Mouse (Mus musculus): Measurements from ENCODE around the gene Hps4.

Gene Hps4

DNA sequence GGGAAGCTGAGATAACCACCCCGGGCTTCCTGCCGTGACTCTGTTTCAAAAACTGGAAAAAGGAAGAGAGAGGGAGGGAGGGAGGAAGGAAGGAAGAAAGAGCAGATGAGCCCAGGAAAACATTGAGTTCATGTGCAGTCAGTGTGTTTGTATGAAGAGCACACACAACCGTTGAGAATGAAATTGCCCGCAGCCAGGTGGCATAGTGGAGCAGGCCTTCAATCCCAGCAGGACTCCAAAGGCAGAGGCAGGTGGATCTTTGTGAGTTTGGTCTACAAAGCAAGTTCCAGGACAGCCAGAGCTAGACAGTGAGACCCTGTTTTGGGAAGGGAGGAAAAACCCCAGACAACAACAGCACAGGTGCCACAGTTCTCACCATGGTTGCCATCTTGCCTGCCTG lies 24.5 kb downstream of the Hps4 start:
- no peak for DNase-seq (ENCODE audit: low spot score in 2 of 2)

DNA sequence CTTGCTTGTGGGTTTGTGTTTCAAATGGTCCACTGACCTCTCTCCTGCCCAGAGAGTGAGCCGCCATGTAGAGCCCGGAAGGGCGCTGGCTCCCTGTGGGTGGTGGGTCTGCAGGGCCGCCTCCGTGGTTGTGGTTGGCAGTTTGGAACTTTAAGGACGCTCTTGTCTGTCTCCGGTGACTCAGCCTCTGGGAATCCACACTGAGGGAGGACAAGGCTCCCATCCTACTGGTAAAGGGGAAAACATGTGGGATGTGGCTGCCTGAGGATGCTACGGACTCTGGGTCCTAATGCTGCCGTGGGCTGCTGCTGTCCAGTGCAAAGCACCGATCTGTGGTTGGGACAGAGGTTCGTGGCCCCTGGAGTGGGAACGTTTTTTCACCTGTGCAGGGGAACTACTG lies 25.0 kb downstream of the Hps4 start:
- no peak for DNase-seq (ENCODE audit: low spot score in 2 of 2)

DNA sequence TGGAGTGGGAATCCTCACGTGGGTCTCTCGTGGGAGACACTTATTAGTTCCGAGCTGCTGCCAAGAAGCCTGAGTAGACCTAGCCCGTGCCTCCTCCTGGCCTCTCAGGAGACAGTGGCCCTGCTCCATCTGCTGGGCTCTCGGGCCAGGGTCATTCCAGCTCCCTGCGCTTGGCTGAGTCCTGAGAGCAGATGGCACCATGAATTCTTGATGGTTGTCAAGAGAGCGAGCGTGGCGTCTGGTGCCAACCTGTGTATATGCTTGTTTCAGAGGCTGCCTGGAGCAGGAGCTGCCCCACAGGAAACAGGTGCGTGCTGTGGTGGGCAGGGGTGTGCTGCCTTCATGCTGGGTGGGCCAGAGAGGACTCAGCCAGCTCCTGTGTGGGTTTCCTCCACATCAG lies 25.8 kb downstream of the Hps4 start:
- DNase-seq (ENCODE audit: low spot score in 2 of 2): no peak

DNA sequence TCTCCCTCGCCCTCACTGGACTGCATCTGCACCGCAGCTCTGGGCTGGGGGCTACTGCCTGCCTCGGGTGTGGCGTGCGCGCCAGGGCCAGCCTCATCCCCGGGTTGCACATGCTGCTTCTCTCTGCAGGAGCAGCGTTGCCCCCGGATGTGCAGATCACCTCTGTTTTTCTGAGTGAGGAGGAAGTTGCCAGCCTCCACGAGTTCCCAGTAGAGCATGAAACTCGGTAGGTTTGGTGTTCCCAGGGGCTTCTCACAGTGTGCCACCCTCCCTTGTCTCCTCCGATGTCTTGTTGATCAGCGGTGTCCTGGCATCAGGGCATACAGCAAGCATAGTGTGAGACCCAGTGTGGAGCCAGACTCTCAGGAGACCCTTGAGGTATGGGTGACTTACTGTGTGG lies 26.4 kb downstream of the Hps4 start:
- peak; percentile 22 to 33 for DNase-seq (ENCODE audit: low spot score in 2 of 2)

DNA sequence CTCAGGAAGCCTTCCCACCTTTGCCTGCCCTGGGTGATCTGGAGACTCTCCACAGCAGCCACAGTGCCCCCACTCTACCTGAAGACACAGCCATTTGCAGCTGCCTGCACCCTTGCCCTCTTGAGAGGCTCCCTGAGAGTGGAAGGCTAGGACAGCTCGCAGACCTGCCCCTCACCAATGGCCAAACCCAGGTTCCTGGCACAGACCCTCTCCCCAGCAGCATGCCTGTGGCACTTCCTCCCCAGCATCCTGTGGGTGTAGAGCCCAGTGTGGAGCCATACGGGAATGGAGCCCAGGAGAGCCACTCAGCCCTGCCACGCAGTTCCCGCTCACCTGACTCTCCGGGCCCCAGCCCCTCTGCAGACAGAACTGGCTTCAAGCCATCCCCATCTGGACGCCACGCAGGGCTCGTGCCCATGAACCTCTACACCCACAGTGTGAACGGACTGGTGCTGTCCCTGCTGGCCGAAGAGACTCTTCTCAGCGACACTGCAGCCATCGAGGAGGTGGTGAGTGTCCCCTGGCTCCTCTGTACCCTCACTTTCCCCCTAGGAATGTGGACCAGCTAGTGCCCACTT lies 27.4 kb downstream of the Hps4 start:
- no peak for DNase-seq (ENCODE audit: low spot score in 2 of 2)

DNA sequence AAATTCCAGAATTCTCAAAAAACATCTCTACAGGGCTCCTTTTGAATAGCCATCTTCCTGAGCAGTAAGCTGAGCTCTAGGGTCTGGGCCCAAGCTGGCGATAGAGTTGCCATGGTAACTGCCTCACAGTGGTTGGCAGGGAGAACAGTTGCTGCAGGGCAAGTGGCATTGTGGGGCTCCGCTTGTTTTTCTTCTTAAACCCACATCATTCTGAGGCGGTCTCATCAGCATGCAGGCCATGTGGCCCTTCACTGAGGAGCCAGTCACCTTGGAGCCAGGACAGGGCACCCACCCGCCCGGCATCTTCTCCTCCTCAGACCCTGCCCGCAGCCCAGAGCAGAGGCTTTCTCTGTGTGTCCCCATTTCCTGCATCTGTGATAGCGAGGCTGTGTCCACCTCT lies 29.1 kb downstream of the Hps4 start:
- DNase-seq (ENCODE audit: low spot score in 2 of 2): no peak

DNA sequence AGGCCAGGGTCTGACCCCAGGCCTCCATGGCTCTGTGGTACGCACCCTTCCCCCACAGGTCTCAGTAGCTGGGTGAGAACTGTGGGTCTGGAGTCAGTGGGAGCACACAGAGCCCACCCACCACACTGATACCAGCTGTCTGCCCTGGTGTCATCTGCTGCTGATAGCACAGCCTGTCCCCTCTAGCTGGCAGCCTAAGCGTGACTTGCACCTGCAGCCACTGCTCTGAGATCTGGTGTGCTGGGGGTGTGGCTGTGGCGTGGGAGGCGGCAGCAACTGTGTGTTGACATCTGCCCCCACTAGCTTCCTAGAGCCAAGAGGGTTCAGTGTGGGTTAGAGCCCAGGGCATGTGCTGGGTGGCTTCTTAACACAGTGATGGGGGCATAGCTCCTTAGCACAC lies 33.2 kb downstream of the Hps4 start:
- no peak for DNase-seq (ENCODE audit: low spot score in 2 of 2)

DNA sequence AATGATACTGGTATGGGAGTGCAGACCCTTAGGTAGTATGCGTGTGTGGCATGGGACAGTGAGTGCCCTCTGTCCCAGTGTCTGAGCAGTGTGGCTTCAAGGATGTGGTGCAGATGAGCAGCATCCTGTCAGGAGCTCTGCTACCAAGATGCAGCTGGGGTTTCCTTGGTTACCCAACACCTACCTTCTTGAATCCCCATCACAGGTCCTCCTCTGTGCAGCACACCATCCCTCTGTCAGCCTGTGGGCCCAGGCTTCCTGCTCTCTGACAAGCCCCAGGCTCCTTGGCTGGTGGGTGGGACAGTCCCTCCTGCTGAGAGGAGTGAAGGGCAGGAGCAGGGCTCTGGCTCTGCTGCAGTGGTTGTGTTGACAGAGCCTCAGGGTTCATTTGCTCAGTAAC lies 34.5 kb downstream of the Hps4 start:
- DNase-seq (ENCODE audit: low spot score in 2 of 2): no peak

DNA sequence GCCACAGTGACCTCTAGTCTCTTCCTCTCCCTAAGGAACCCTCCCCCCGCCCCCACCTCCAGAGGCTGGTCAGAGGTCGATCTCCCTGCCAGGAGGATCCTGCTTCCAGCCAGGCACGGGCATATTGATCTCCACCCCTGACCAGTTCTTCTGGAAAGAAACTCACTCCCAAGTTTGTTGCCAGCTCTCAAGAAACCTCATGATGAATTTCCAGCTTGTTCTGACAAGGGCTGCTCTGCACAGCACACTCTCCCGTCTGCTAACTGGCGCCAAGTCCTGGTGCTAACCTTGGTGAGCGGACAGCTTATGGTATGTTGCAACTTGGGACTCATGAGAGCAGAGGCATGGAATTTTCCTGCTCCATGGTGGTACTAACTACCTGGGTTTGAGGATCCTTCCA lies 35.8 kb downstream of the Hps4 start:
- DNase-seq (ENCODE audit: low spot score in 2 of 2): no peak

DNA sequence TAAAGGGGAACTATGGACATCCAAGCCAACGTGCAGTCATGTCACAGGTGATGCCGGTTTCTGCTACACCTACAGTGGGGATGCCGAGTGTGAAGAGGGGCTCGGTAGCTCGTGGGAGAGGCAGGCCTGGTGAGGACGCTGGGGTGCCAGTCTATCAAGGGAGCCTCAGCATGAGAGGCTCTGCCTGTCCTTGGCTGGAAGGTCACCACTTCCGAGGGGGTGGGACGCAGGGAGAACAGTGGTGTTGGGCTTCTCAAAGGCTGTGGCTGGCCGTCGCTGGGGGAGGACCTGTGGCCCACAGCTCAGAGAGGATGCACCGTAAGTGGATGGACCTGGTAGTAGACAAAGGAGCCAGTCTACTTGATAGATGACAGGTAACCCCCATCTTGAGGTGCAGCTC lies 38.3 kb downstream of the Hps4 start:
- no peak for DNase-seq (ENCODE audit: low spot score in 2 of 2)

DNA sequence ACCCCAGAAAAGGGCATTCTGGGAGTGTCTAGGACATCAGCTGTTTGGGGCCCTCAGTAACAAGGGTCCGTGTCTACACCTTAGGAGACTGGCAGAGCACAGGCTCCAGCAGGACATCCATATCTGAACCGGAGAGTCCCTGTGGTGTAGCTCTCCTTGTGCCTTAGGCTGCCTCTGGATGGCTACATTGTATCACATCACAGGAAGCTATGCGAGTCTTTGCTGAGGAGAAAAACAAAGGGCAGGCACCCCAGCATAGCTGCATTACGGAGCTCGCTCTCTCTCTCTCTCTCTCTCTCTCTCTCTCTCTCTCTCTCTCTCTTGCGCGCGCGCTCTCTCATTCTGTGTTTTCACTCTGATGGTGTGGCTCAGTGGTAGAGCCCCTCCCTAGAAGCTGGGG lies 39.2 kb downstream of the Hps4 start:
- no peak for DNase-seq (ENCODE audit: low spot score in 2 of 2)

DNA sequence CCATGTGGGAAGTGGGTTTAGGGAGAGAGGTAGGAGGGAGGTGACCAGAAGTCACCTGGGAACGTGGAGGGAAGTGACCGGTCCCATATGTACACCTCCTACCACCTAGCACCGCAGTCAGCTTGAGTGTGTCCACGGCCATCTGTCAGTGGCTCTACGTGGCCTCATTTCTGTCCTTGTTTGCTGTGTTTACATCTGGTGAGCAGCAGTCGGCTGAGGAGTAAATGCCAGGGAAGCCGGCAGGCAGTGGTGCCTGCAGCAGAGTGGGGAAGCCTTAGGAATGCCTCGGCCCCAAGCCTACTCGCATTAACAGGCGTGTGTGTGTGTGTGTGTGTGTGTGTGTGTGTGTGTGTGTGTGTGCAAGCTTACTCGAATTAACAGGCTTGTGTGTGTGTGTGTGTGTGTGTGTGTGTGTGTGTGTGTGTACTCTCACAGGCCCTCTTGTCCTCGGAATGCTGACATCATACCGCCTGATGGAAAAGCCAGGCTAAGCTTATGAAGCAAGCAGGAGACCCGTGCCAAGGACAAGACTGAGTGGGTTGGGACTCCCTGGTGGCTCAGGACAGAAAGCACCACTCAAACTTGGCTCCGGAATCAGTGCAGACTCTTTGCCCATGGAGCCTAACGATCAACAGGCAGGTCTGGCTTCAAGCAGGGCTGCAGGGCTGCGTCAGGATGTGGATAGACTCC lies 39.9 kb downstream of the Hps4 start:
- no peak for DNase-seq (ENCODE audit: low spot score in 2 of 2)

DNA sequence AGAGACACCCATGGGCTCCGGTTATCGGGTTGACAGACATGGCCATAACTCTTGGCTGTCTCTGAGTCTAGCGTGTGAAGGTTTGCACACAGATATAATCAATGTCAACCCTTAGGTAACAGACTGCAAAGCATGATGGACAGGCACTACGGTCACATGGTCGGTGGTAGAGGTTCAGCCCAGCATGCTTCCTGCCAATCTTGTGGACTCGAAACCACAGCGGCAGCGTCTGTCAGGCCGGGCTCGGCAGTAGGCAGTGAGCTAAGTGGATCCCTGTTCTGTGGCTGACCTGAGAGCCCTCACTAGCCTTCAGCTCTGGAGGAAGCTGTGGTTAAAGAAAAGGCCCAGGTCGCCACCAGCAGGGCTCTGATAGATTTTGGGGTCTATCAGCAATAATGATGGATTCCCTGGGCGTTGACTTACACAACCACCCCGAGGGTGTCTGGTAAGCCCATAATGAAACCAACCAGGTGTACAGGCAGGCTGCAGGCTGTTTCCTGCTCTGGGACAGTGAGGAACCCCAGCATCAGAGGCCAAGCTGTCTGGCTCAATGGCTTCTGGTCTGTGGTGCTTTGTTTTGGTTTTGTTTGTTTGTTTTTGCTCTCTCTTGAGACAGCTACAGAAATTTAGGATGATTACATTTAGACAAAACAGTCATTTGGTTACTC lies 42.1 kb downstream of the Hps4 start:
- DNase-seq (ENCODE audit: low spot score in 2 of 2): peak; percentile 27 to 41

DNA sequence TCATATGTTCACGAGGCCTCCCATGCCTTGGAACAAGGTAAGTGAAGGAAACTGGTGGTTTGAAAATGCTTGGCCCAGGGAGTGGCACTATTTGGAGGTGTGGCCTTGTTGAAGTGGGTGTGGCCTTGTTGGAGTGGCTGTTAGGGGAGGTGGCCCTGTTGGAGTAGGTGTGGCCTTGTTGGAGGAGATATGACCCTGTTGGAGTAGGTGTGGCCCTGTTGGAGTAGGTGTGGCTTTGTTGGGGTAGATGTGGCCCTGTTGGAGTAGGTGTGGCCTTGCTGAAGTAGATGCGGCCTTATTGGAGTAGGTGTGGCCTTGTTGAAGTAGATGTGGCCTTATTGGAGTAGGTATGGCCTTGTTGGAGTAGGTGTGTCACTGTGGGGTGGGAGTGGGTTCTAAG lies 43.1 kb downstream of the Hps4 start:
- DNase-seq (ENCODE audit: low spot score in 2 of 2): peak in 1 of 2 experiments; percentile 13

DNA sequence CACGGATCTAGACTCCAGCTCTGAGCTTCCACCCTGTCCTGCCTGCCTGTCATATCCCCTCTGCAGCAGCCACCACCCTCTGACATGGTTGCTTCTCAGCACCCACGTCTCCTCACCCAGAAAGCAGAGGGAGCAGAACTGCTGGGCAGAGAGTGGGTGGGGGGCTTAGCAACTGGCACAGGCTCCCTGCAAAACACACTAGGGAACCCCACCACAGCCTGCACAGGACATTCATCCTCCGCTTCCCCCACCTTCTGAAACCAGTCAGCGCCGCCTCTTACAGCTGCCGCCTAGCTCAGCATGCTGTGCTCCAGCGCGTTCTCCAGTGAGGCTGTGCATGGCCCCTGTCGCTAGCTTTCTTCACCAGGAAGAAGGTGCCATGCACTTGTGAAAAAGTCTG lies 46.5 kb downstream of the Hps4 start:
- no peak for DNase-seq (ENCODE audit: low spot score in 2 of 2)

DNA sequence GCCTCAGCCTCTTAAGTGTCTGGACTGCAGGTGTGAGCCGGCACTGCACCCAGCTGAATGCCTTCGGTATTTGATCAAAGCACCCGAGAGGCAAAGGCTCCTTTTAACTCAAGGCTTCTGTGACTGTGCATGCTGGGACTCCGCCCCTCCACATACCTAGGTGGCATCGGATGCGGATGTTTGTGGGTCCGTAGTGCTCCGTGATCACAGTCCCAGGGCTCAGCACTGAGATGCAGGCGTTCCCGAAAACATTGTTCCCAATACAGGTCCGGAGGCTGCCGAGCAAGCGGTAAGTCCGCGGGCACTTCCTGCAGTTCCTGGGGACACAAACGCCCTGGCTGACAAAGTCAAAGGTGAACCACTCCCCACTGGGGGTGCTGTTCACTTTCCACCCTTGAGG lies 48.1 kb downstream of the Hps4 start:
- DNase-seq (ENCODE audit: low spot score in 2 of 2): no peak

DNA sequence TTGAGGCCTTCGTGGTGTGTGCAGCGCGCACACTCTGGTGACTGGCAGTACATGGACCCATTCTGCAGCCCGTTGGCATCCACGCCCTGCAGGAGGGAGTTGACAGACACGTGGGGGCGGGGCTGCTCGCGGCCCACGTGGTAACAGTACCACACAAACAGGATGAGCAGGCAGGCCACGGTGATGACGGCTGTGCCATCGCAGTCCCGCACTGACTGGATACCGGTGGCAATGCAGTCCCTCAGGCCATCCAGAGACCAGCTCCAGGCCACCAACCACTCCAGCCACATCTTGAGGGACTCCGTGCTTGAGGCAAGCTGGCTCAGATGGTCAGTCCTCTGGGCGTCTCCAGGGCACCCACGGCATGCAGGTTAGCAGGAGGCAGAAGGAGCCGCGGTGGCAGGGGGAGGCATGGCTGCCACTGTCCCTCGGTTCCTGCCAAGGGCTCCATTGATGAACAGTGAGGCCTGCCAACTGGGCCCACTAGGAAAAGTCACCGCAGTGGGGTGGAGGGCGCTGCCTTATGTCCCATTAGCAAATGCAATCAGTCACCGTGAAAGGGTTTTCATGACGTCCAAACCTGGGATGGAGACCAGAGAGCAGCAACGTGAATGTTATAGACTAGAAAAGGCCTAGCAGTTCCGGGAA lies 48.9 kb downstream of the Hps4 start:
- no peak for DNase-seq (ENCODE audit: low spot score in 2 of 2)

DNA sequence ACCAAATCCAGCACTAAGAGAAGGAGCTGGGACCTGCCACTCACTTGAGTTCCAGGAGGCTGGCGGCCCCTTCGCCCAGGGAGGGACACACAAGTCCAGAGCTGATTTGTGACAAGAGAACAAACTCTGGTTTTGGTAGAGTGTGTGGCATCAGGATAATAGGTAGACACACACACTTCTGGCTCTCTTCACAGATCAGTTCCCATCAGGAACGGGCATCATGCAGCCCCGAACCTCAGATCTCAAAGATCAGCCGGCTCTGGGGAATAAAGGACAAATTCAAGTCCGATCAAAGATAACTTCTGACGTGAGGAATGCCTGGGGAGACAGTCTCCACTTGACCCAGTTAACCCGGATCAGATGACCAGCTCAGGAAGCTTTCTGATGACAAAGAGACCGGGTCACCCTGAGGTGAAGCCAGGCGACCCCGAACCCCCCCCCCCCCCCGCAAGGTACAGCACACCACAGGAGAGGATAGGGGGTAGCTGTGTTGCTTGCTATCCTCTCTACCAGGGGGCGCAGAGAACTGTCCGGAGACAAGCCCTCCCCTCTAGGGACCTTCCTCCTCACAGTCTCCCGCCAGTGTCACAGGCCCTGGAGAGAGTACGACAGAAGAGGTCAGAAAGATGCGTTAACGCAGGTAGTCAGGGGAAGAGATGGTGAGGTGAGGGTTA lies 51.0 kb downstream of the Hps4 start:
- DNase-seq (ENCODE audit: low spot score in 2 of 2): no peak

DNA sequence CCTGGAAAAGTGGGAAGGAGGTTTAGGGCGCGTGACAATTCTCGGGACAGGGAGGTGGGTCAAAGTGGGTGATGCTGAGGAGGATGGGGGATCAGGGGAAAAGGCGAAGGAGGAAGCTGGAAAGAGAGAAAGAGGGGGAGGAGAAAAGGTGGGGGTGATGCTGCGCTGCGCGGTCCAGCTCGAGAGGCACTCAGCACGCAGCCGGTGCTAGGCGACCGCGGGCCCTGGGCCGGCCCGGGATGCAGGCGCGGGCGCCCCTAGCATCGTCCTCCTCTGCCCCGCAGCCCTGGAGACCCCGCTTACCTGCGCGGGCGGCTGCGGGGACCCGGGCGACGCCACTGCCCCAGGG lies 51.5 kb downstream of the Hps4 start:
- DNase-seq (ENCODE audit: low spot score in 2 of 2): no peak

DNA sequence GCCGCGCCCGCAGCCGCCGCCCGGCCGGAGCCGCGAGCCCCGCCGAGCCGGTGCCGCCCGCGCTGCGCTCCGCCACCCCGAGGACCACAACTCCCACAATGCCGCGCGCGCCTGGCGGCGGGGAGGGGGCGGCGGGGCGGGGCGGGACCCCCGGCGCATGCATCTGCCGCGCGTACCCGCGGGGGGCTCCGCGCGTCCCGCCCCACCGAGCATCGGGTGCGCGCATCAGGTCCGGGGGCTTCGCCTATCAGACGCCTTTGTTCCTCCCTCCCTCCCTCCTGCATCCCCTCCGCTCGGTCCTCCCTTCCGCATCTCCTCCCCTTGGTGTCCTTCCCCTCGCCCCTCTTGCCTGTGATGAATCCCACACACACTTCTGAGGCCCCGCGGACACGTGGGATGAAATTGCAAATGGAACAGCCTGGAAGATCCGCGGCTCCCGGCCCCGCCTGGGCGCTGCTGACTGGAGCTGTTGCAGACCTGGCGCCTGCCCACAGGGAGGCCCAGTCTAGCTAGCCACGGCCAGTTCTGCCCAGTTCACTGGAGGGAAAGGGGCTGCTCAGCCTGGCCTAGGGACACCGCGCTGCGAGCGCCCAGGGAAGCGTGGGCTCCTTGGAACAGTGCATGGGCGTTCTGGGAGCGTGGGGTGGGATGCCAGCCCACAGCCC lies 52.0 kb downstream of the Hps4 start, which contains the start of gene Asphd2:
Asphd2 (minus strand) TSS at position 88 of the 665 bp plus-strand sequence.
- no peak for DNase-seq (ENCODE audit: low spot score in 2 of 2)

DNA sequence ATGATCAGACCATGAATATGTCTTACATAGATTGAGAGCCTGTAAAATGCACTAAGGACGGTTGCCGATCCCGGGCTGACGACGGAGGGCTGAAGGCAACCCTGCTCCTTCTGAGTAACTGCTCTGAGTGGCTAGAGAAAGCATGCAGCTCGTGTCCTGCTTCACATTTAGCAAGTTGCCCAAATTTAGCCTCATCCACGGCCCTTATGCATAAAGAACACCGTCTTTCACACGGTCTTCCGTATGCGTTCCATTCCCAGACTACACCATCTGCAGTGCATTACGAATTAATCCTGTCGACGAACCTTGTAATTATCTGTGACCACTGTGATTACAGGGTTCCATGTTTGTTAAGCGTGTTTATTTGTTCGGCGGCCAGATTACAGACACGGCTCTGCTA lies 53.2 kb downstream of the Hps4 start:
- DNase-seq (ENCODE audit: low spot score in 2 of 2): no peak

DNA sequence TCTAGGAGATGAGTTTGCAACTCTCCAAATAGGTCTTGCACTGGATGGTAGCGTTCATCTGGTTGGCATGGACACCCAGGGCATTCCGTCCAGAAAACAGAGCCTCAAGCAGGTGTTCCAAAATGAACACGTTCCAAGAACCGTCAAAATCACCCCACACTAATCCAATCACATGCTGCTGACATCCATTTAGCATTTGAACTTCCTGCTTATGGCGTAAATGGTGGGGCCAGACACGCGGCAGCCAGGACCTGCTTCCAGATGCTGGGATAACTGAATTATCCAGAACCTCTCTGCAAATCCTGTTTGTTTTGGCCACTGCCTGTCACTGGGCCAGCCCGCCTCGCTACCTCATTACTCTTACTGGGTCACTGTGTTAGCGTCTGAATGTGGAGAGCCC lies 56.4 kb downstream of the Hps4 start:
- no peak for DNase-seq (ENCODE audit: low spot score in 2 of 2)
